Mouse (Mus musculus) thymus, adult 2 months (tissue): ENCODE measurements around the gene 2010111I01Rik.

Experiments used
- CTCF ChIP-seq: fragments of 200-500 bp; IDR thresholded peaks from 2 replicates; pipeline ENCODE4 v1.5.1; 2012; ENCODE audit warnings: mild to moderate bottlenecking, control low read depth, low read length, moderate library complexity, borderline replicate concordance; ENCODE audit not compliant: control insufficient read depth, poor library complexity, insufficient read depth; ENCODE audit errors: extremely low read depth
- POLR2A ChIP-seq: fragments of 200-500 bp; IDR thresholded peaks from 2 replicates; pipeline ENCODE4 v1.6.1; 2012; ENCODE audit warnings: mild to moderate bottlenecking, low read length, control low read depth, moderate library complexity; ENCODE audit not compliant: control insufficient read depth, poor library complexity, insufficient read depth; ENCODE audit errors: extremely low read depth

DNA sequence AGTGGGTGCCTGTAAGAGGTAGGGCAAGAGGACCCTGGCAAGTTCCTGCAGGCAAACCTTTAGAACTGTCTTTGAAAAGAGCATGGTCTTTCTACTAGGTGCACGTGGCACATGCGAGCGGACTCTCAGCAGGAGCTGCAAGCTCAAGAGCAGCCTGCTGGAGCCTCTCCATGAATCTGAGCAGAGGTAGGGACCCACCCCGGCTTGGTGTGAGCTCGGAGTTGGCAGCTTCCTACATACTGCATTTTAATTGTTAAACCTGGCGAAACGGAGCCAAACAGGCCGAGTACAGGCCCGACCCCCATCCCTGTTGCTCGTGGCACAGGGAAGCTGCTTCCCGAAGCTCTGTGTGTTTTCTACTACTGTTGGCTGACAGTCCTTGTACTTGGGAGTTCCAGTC lies 331.6 kb downstream of the 2010111I01Rik start:
- TF ChIP-seq CTCF (no peak), POLR2A (no peak)
